ENCODE assay signal across 8 mouse cellular contexts in the genomic region with DNA sequence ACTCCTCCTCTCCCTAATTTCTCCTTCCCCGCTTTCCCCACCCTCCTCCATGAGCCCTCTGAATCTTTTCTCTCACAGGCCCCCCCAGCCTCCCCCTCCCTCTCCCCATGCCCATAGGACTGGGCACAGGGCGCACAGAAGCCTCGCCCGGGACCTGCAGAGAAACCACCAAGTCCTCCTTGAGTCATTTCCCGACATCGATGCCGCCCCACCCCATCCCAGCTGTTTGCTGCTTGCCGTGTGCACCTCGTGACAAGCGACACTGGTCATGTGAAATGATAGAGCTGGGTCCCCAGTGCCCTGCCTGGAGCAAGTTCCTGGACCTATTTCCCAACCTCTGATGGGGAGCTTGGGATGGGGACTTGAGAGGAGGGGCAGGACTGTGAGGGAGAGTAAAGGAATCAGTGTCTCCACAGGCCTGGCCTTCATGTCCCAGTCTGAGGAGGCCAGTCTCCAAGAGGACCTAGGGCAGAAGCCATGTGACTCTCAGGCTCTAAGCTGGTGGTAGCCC. TPM values are rescaled to one million over a fixed set of nuclear protein-coding genes. Genes with fewer than 3 reads are reported as not detected.
DNase-seq lines count a peak whose midpoint lies in the region; ATAC-seq lines count a peak whose summit lies in the region.

No protein-coding gene starts in this region.

- WGBS in forebrain, embryonic 13.5 days = 41% methylated on average over 10 of the region's 10 CpGs
- WGBS in liver, embryonic 12.5 days (ENCODE audit: insufficient replicate concordance) = 61% methylated on average over 10 of the region's 10 CpGs

- peaks cover 38% of the 10 kb centered on the region for H3K4me1 ChIP-seq in forebrain, embryonic 13.5 days
- peaks cover 24% of the 10 kb centered on the region for H3K4me1 ChIP-seq in liver, embryonic 12.5 days

- peak; percentile 82 for DNase-seq in 3T3-L1 (ENCODE audit: low read depth, low spot score)
- DNase-seq in MN1 (ENCODE audit: low spot score) = peak; percentile 68
- DNase-seq in heart, postnatal 36 days = peak; percentile 75 to 77
- peak; percentile 51 to 55 for DNase-seq in natural killer cell, adult 2 months (ENCODE audit: low spot score in 2 of 2)
- no peak for DNase-seq in left cerebral cortex, adult 8-10 months (ENCODE audit: low spot score in 2 of 2)
- no peak for DNase-seq in left cerebral cortex, adult 9 months (ENCODE audit: low spot score in 2 of 2)

- no peak overlapping the region for H3K4me3 ChIP-seq in forebrain, embryonic 13.5 days
- H3K4me3 ChIP-seq in liver, embryonic 12.5 days = no peak overlapping the region

- H3K27ac ChIP-seq in forebrain, embryonic 13.5 days = peak overlapping the region; percentile 65
- no peak overlapping the region for H3K27ac ChIP-seq in liver, embryonic 12.5 days

- peak overlapping the region; percentile 20; the same call in 1 of the 2 replicates for H3K4me2 ChIP-seq in forebrain, embryonic 13.5 days
- no peak overlapping the region for H3K4me2 ChIP-seq in liver, embryonic 12.5 days

- H3K9me3 ChIP-seq in forebrain, embryonic 13.5 days (replicated peaks) = no peaks in the 10 kb centered on the region
- H3K9me3 ChIP-seq in liver, embryonic 12.5 days (replicated peaks) = 0 out of 2 replicates have a peak, but pooled peaks cover 2% of the 10 kb centered on the region

- H3K36me3 ChIP-seq in forebrain, embryonic 13.5 days (ENCODE audit: poor library complexity, severe bottlenecking) = peaks cover 10% of the 10 kb centered on the region; the same call in 1 of the 2 replicates
- peaks cover 26% of the 10 kb centered on the region for H3K36me3 ChIP-seq in liver, embryonic 12.5 days

- ATAC-seq in forebrain, embryonic 13.5 days = peak; percentile 41
- peak; percentile 21; the same call in 1 of the 2 replicates for ATAC-seq in liver, embryonic 12.5 days

- no peaks in the 10 kb centered on the region for H3K27me3 ChIP-seq in forebrain, embryonic 13.5 days
- no peaks in the 10 kb centered on the region for H3K27me3 ChIP-seq in liver, embryonic 12.5 days (replicated peaks)

- H3K9ac ChIP-seq in forebrain, embryonic 13.5 days = no peak overlapping the region
- H3K9ac ChIP-seq in liver, embryonic 12.5 days = no peak overlapping the region

- intact Hi-C loops in heart, postnatal 36 days (cut with DNase I) = loop anchor here (2.0 kb wide), 1 partner anchor 53 kb away; a partner anchor contains a TSS

RNA-seq across cellular contexts. Expression of a gene that starts 53.4 kb away (rescaled TPM):
- polyA plus RNA-seq in forebrain, embryonic 13.5 days (2015; fragmentation: Nextera tagmentation; extraction: Ambion mirVana) = 18.2 and 19.9 TPM in 2 replicates
- 10 to 100 TPM; 18.0 to 21.1 TPM for total RNA-seq in heart, postnatal 36 days (2021)
- polyA plus RNA-seq in liver, embryonic 12.5 days (2016; fragmentation: Nextera tagmentation; extraction: Ambion mirVana) = 29.2 and 30.8 TPM in 2 replicates
- 10 to 100 TPM; 63.9 to 72.0 (median 69.5) TPM for total RNA-seq in left cerebral cortex, adult 8-10 months (2022)

Comparison
In these comparisons a context has a peak if more than half of its experiments do, and no peak if none do; other contexts are left out.
1. DNase-seq: peak in 3T3-L1 (single experiment), MN1 (single experiment), heart, postnatal 36 days (2 of 2) and natural killer cell, adult 2 months (2 of 2); none in left cerebral cortex, adult 8-10 months (0 of 2) and left cerebral cortex, adult 9 months (0 of 2).